Mouse (Mus musculus) spleen, adult 2 months (tissue): Measurements from ENCODE around the gene Atp1b1. TPM values are rescaled to one million over a fixed set of nuclear protein-coding genes. Genes with fewer than 3 reads are reported as not detected.

ENCODE experiments used
- DNase-seq, 2 experiments: peaks; one replicate each; pipeline versions ENCODE4 v3.0.0 to v3.0.0-alpha.2; 2012 to 2021; ENCODE audit warnings: low spot score in 2 of 2, low read depth in 1 of 2
- H3K27ac ChIP-seq: fragments of 200-500 bp; 2 replicates; pipeline ENCODE4 v1.5.1; 2012; ENCODE audit warnings: low read length, inconsistent platforms; ENCODE audit not compliant: insufficient read depth
- H3K27me3 ChIP-seq: fragments of 200-500 bp; 2 replicates; pipeline ENCODE4 v1.6.1; 2012; ENCODE audit warnings: mild to moderate bottlenecking, moderate library complexity, low read length, inconsistent platforms; ENCODE audit not compliant: control insufficient read depth, insufficient read depth
- H3K36me3 ChIP-seq: fragments of 200-500 bp; 2 replicates; pipeline ENCODE4 v1.6.1; 2012; ENCODE audit warnings: mild to moderate bottlenecking, low read length, inconsistent platforms; ENCODE audit not compliant: control insufficient read depth, insufficient read depth
- H3K4me1 ChIP-seq: fragments of 200-500 bp; 2 replicates; pipeline ENCODE4 v1.6.1; 2011; ENCODE audit warnings: inconsistent platforms; ENCODE audit not compliant: control insufficient read depth, insufficient read depth, insufficient read length
- H3K4me3 ChIP-seq: fragments of 200-500 bp; 2 replicates; pipeline ENCODE4 v1.5.1; 2011; ENCODE audit warnings: mild to moderate bottlenecking, inconsistent platforms; ENCODE audit not compliant: insufficient read depth, insufficient read length; ENCODE audit errors: extremely low read depth
- CTCF ChIP-seq: fragments of 200-500 bp; IDR thresholded peaks from 2 replicates; pipeline ENCODE4 v1.5.1; 2011; ENCODE audit warnings: mild to moderate bottlenecking, inconsistent platforms; ENCODE audit not compliant: insufficient read depth, insufficient read length, insufficient replicate concordance; ENCODE audit errors: extremely low read depth
- POLR2A ChIP-seq: fragments of 200-500 bp; IDR thresholded peaks from 2 replicates; pipeline ENCODE4 v1.6.1; 2011; ENCODE audit warnings: low read depth, low read length, inconsistent platforms
- WGBS: fragments of 180-500 bp; shearing (Covaris S2); methylation state at CpG from one replicate; pipeline ENCODE4 v1.1.7; 2018; 5-methylcytosine and 5-hydroxymethylcytosine counted together
- polyA plus RNA-seq: library from polyadenylated mRNA; depleted of rRNA; stranded (reverse); fragments of >200 nt; gene quantifications from 2 replicates; pipeline ENCODE4 v1.2.3, GENCODE M21; 2012

Atp1b1 gene
- polyA plus RNA-seq, 1 experiment, result 11.2 TPM

DNA sequence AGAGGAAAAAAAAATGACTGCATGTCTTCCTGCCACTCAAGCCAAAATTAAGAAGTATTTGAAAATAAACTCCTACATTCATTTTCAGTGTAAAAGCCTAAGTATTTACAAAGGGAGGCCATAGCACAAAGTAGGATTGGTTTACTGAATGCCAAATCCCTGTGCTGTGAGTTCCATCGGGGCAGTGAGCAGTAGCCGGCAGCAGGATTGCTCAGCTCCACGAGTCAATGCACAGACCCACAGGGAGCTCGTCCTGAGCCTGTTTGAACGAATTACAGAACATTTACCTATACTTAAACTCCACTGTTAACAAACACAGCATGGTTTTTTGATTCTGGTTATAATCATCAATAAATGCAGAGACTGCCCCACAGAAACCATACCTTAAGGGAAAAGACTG is 25.5 kb downstream of the Atp1b1 start:
- H3K4me1 ChIP-seq, result no peaks in the 10 kb centered on the region
- no peak for DNase-seq
- no peak for TF ChIP-seq POLR2A
- TF ChIP-seq CTCF, result no peak
- H3K36me3 ChIP-seq, result no peaks in the 10 kb centered on the region
- no peak overlapping the region for H3K27ac ChIP-seq
- 87% methylated on average over 5 of the region's 5 CpGs for WGBS
- no peak overlapping the region for H3K4me3 ChIP-seq
- H3K27me3 ChIP-seq, result no peaks in the 10 kb centered on the region

DNA sequence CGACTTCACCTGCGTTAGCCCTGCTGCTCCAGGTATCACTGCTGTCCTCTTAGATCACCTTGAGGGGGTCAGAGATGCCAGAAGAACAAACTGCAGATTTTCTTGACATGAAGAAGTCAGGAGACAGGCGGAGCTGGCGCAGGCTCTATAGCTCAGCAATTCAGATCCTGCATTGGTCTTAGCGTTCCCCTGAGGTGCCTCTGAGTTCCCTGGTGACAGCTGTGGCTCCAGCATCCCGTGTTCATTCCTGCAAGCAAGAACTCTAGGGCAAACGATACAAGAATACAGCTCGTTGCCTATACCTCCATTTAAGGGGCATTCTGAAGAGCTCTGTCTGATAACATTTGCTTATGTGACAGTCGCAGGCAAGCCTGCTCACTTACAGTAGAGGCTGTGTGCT is 29.5 kb downstream of the Atp1b1 start:
- DNase-seq, result no peak
- Histone ChIP-seq H3K4me3 (no peak overlapping the region), H3K4me1 (no peaks in the 10 kb centered on the region), H3K27me3 (no peaks in the 10 kb centered on the region), H3K36me3 (no peaks in the 10 kb centered on the region), H3K27ac (no peak overlapping the region)
- WGBS, result 92% methylated on average over 9 of the region's 9 CpGs
- TF ChIP-seq CTCF (no peak), POLR2A (no peak)

DNA sequence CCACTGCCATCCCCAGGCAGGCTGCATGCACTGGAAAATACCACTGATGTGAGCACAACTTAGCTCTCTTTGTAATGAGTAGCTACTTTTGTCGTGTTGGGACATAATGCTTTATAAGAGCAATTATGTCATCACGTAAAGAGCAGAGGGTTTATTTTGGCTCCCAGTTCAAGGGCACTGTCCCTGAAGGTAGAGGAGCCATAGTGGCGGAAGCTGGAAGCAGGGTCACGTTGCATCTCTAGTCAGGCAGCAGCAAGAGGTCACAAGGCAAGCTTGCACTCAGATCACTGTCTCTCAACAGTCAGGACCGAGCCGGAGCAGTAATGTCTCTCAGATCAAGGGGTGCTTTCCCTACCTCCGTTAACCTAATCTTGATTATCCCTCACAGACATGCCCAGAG is 30.4 kb downstream of the Atp1b1 start:
- no peaks in the 10 kb centered on the region for H3K27me3 ChIP-seq
- H3K27ac ChIP-seq, result no peak overlapping the region
- DNase-seq, result no peak
- no peak overlapping the region for H3K4me3 ChIP-seq
- no peaks in the 10 kb centered on the region for H3K4me1 ChIP-seq
- TF ChIP-seq CTCF (no peak), POLR2A (no peak)
- no peaks in the 10 kb centered on the region for H3K36me3 ChIP-seq
- WGBS, result 86% methylated on average over 7 of the region's 7 CpGs

DNA sequence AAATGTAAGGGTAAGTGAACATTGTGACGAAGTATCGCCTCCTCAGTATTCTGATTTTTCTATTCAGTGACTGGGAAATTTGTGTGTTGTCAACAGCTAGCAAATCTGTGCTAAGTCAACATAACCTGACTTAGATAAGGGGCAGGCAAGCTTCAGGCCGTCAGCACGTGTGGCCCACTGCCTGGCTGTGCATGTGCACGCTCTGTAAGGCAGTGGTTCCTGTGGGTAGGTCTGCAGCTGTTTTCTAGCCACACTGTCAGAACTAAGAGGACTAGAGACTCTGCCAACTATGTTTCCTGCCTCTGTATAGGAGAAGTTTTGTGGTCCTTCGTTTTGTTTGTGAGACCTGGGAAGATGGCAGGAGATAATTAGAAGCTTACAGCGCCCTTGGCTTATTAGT is 31.9 kb downstream of the Atp1b1 start:
- TF ChIP-seq CTCF (no peak), POLR2A (no peak)
- WGBS, result 41% methylated on average over 7 of the region's 7 CpGs
- no peak overlapping the region for H3K4me3 ChIP-seq
- no peaks in the 10 kb centered on the region for H3K27me3 ChIP-seq
- no peaks in the 10 kb centered on the region for H3K36me3 ChIP-seq
- H3K27ac ChIP-seq, result no peak overlapping the region
- DNase-seq, result no peak
- no peaks in the 10 kb centered on the region for H3K4me1 ChIP-seq

DNA sequence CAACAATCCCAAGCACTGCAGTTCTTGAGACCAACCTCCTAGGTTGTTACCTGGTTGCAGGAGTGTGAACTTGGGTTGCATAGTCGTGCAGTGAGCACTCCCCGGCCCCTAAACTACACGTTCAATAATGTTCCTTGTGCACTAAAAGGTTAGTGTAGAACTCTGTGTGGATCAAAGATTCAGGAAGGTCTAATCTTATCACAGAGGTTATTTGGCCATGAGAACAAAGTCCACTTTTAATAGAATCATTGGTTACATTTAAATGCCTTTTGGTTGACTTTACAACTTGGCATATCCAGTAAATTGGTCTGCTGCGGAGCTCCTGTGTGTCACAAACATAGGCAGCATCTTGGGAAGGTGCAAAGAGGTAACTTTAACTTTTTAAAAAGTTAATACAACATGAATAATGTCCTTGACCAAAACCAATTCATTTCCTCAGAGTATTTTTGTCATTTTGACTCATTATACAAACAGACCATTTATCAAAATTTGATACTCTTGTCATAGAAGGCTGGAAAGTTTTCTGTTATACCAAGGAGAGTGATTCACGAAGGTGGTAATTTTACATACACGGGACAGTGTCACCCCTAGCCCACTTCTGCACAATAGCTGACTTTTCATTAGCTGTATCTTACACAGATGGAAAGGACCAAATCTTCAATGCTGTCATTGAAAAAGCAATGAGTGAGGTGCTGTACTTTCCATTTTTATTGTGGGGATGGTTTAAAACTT is 37.4 kb downstream of the Atp1b1 start:
- WGBS, result 93% methylated on average over 6 of the region's 6 CpGs
- no peak for DNase-seq
- no peak overlapping the region for H3K4me3 ChIP-seq
- no peaks in the 10 kb centered on the region for H3K27me3 ChIP-seq
- TF ChIP-seq CTCF (no peak), POLR2A (no peak)
- H3K27ac ChIP-seq, result no peak overlapping the region
- H3K4me1 ChIP-seq, result no peaks in the 10 kb centered on the region
- no peaks in the 10 kb centered on the region for H3K36me3 ChIP-seq

DNA sequence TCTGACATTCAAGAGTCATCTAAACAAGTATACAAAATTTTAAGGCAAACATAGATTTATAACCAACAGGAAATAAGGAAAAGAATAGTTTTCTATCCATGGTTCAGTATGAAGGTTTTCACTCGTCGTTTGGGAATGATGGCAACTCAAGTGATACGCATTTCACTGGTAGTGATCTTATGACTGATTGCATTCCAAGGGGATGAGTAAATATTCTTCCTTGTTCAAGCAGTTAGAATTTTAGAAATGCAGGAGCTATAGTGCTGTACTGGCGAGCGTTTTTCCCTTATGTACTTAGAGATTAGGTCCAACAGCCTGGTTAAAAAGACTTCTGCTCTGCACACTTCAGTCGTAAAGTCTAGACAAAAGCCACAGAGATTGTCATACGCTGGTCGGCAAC is 38.8 kb downstream of the Atp1b1 start:
- TF ChIP-seq POLR2A (no peak), CTCF (no peak)
- no peak for DNase-seq
- WGBS, result 94% methylated on average over 8 of the region's 8 CpGs
- H3K4me1 ChIP-seq, result no peaks in the 10 kb centered on the region
- H3K36me3 ChIP-seq, result no peaks in the 10 kb centered on the region
- H3K27me3 ChIP-seq, result no peaks in the 10 kb centered on the region
- no peak overlapping the region for H3K4me3 ChIP-seq
- no peak overlapping the region for H3K27ac ChIP-seq

DNA sequence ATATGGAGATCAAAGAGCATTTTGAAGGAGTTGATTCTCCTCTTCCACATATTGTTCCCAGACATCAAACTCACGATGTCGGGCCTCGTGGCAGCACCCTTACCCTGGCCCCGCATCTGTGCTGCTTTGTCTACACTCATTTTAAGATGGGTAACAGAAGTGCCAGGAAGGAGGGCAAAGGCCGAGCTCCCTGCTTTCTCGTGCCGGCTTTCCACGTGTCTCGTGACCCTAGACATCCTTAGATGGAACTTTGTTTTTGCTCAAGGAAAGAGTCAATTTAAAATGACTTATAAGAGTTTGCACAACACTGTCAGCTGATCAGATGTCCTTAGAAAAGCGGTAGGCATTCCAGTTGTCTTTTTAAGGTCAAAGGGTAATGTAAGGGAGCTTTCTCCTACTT is 39.8 kb downstream of the Atp1b1 start:
- no peaks in the 10 kb centered on the region for H3K4me1 ChIP-seq
- no peaks in the 10 kb centered on the region for H3K27me3 ChIP-seq
- no peak overlapping the region for H3K27ac ChIP-seq
- WGBS, result 94% methylated on average over 10 of the region's 10 CpGs
- H3K36me3 ChIP-seq, result no peaks in the 10 kb centered on the region
- no peak overlapping the region for H3K4me3 ChIP-seq
- no peak for DNase-seq
- no peak for TF ChIP-seq POLR2A

DNA sequence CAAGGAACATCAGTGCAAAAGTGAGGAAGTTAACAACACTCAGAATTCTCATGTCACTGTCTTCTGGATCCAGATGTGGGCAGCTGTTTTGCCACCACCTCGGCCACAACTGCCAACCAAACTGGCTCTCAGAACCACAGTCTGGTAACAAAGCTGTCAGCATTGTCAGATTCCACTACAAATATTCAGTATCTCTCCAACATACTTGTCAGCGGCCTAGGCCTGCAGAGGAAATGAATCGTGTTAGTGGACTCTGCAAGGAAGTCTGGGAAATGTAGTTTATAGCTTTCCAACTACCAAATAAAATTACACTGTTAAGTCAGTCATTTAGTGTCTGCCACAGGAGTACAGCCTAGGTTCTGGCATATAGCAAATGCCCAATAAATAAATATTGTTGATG is 40.6 kb downstream of the Atp1b1 start:
- TF ChIP-seq POLR2A (no peak), CTCF (no peak)
- no peak overlapping the region for H3K27ac ChIP-seq
- WGBS, result 51% methylated on average over 3 of the region's 3 CpGs

More for the DNA sequence above, 40.6 kb downstream of the Atp1b1 start:
- DNase-seq, result no peak
- H3K36me3 ChIP-seq, result no peaks in the 10 kb centered on the region
- peaks cover 4% of the 10 kb centered on the region; the same call in 1 of the 2 replicates for H3K4me1 ChIP-seq
- H3K4me3 ChIP-seq, result no peak overlapping the region
- H3K27me3 ChIP-seq, result no peaks in the 10 kb centered on the region
